Mouse (Mus musculus) lung, postnatal 4 days (tissue): ENCODE measurements at regions not wholly inside any gene's neighbourhood (a gene's known extent, or its start where the extent isn't known, plus 50 kb on each side); places are given as distances from the start of the nearest gene placed in this dataset.

Experiments used
- DNase-seq, 2 experiments: peaks; one replicate each; pipeline ENCODE4 v3.0.0; 2021

DNA sequence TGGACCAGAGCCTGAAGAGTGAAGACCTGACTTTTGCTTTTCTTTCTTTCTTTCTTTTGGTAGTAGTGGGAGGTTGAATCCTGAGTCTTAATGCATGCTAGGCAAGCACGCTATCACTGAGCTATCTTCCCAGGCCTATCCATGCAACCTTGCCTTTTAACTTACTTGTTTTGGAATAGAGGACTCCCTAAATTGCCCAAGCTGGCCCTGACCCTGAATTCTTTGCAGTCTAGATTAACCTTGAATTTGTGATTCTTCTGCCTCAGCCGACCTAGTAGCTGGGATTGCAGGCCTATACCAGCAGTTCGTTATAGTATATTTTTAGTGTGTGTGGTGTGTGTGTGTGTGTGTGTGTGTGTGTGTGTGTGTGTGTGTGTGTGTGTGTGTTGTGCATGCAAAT, 183.1 kb downstream of the Gm12728 start:
- no peak for DNase-seq

DNA sequence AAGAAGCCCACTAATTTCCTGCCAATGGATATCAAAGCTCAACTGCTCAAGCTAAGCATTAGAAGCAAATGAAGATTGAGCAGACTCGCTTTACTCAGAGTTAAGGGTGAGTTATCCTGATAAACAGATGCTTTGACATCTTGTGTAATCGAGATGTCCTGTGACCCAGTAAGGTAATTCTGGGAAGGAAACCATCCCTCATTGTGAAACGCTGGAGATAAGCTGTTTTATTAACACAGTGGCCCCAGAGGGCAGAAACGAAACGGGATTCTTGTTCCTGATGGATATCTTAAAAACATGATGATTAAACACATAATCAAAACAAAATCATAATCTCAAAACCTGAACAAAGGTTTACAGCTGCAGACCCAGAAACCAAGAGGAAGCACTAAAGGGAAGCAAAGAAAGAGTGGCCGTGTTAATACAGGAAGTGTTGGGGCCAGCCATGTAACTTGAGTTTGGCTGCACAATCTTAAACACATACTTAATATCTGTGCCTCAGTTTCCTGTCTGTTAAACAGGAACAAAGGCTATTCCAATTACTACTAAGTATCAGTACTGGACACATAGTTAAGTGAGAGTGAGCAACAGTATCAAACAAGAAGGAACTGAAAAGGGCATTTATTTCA, 184.2 kb downstream of the Gm12728 start:
- DNase-seq = no peak

DNA sequence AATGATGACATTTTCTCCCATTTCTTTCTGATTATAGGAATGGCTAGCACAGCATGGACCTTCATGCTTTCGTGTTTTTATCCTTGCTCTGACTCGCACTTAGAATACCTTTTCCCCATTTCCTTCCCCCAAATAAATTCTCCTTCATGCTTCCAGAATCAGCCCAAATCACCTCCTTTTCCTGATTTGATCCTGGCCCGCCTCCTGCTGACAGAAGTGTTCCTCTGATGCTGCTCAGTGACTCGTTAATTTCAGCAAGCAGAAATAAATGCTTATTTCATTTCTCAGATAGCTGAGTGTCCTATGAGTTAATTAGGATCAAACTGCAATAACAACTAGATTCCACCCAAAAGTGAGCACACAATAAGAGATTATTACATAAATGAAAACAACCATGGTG, 185.3 kb downstream of the Gm12728 start:
- DNase-seq = no peak

DNA sequence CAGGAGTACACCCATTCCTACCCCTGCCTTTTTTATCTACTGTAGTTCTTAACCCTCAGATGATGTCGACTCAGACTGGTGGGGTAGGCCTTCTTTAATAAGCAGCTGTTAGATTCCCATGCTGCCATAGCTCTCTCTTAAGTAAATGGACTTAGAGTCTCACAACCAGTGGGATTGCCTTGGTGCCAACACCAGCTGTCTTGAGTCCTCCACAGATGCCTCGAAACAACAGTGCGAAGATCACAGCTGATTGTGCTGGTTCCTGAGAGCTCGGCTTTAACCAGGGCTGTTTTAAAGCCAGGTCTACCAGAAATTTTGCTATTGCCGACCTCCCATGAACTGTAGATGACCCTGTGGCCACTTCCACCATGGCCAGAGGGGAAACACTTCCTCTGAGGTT, 189.4 kb downstream of the Gm12728 start:
- no peak for DNase-seq

DNA sequence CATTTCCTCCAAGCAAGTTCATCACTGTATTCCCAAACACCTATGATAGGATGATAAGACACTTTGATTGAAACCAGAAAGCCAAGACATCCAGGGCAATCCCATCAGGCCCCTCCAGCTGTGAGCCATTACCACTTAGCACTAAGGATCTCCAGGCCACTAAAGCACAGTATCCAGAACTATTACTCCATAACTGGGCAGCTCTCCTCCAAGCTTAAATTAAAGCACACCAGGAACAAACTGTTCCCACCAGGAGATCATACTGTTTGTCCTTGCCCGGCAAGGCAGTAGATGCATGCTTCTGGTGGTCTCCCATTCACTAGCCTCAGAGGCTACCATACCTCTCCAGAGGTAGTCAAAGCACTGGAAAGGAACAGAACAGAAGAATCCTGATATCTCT, 193.3 kb downstream of the Gm12728 start:
- DNase-seq = no peak

DNA sequence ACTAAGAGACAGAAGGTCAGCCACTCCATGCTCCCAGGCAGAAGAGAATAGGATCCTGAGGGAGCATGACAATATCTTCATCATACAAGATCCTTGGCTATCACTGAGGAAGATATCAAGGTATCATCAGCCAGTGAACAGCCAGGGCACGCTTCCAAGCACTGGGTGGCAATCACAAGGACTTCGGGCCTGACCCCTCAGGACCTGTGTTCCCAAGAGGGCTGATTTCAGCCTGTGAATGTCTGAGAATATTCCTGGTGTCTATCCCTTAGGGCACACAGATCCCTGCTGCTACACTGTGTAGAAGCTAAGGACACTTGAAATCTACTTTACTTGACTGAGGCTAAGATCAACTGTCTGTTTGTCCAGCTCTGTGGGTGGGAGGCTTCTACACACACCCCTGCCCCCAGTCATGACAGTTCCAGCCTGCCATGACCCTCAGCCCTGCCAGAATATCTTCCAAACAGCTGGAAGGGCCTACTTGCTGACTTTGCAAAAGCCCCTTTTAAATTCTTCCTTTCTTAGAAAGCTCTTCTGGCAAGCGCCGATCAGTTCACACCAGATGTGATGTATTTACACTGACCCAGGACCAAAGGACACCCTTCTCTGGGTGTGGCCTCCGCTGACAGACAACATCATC, 198.4 kb downstream of the Gm12728 start:
- DNase-seq = peak; percentile 21 to 76

DNA sequence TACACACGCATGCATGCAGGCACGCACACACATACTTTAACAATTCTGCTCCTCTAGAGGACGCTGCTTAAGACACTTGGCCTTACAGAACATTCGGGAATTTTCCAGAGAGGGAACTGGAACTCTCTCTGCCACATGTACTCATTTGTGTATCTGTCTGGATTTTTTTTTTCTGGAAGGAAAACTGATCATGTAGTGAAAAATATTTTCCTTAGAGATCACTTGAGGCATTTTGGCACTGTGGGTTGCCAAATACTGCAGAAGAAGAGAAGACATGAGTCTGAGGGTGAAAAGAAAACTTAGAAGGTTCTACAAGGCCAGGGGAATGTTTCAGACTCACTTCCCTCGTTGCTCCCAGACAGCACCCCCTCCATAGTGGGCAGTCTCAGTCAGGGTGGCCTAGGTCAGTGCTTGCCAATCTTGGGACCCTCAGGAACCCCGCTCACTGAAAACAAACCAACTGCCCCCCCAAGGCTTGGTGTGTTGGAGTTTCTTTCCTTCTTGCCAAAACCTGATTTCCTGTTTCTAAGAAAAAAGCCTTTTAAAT, 203.0 kb downstream of the Gm12728 start:
- DNase-seq = no peak

DNA sequence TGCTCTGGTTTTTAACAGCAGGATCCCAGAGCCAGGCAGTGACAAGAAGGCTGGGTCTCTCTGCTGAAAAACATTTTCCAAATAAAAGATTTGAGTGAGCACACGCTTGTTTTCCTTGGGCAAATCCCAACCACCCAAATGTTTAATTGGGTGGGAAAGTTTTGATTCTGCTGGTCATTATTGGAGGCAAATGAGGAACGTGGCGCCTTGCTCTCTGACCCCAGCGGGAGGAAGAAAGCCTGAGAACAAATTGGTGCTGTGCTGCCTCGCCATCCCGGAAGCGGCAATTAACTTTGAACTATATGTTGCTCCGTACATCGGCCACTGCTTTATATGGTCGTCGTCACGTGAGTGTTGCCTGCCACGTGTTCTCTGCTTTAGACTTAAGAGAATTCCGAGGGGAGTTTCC, 204.7 kb downstream of the Gm12728 start:
- DNase-seq = peak in 1 of 2 experiments; percentile 29

DNA sequence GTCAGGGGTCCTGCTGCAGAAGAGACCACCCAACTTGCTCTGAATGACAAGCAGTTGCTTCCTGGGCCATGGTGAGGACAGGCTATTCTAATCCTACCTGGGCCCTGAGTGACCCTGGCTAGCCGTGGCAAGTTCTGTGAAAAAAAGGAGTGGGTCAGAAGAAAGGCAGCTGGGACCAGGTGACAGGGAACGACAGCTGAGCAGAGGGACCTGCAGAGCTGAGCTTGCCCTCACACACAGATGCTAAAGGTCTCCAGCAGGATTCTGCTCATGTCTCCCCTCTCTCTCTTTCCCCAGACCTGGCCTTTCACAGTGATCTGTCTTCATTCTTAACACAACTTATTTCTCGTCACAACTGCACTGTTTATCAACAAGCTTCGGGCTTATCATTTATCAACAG, 206.4 kb downstream of the Gm12728 start:
- DNase-seq = no peak

DNA sequence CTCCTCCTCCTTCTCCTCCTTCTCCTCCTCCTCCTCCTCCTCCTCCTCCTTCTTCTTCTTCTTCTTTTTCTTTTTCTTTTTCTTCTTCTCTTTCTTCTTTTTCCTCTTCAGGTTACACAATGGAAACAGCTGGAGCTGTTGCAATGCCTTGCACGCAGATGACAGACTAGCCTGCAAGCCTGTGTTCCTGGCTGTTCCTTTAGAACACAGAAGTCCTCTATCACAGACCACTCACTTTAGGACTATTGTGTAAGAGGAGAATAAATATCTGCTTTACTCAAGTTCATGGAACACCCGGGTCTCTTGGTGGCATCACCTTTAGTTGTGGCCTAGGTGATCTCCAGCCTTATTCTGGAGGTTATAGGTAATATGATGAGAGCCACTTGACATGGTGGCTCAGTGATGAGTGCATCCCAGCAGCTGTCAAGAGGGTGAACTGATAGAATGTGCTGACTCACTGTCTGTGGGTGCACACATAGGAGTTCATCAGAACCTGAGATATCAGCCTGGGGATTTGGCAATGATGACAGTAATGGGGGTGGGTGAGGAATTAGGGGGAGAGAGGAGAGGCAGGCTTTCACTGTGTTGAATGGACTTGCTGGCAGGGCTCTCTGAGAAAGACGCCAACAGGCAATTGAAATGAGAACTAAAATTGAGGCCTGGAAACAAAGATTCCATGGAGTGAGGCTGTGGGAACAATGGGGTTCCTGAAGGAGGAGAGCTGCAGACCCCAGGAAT, 207.4 kb downstream of the Gm12728 start:
- peak; percentile 20 to 41 for DNase-seq

DNA sequence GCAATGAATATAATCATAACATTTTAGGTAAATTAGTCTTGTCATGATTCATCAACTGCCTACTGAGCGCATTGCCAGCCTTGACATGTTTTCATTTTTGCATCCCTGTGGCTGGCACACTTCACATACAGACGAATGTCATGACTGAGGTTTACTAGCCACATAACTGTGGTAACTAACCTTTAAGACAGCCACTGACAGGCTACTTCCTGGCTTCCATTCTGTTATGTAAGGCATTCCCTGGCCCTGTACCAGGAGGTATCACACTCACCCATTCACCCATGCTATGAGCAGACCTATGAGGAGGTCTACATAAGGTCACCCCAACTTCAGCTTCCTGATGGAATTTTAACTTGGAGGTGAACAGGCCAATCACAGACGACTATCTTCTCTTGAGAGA, 212.8 kb downstream of the Gm12728 start:
- no peak for DNase-seq

DNA sequence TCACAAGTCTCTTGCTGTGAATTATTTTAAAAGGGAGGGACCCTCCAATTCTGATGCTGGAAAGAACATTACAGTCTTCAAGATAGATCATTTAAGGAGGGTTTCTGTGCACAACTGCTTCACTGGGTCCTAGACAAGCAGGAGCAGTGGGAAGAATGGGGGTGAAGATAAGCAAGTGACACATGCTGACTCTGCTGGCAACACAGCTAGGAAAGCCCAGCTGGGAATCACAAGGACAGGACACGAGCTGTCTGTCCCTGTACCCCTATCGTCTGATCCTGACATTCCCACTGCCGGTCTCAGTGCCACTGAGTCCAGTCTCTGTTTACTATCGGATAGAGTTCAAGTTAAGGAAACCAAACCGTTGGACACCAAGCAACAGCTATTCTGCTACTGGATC, 216.3 kb downstream of the Gm12728 start:
- no peak for DNase-seq

DNA sequence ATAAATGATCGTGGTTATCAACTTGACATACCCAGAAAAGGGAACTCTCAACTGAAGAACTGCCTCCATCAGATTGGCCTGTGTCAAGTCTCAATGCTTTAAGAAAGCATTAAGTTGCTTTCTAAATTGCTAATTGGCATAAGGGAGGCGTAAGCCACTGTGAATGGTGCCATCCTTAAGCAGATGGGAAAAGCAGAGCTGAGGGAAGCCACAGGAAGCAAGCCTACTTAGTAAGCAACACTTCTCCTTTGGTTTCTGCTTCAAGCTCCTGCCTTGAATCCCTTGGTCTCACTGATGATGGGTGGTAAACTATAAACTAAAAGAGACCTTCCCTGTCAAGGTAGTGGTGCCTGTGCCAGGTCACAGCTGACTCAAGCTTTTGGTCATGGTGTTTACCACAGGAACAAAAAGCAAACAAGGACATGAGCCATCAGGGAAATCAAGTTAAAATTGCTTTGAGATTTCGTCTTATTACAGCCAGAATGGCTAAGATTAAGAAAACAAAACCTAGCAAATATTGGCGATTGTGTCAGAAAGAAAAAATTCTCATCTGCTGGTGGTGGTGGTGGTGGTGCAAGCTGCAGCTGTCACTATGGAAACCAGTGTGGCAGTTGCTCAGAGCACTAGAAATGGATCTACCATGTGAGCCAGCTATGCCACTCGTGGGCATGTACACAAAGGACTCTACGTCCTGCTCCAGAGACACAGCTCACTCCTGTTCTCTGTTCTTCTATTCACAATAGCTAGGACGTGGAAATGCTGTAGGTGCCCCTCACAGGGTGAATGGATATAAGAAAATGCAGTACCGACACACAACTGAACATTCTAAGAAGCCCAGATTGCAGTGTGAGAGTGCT, 217.9 kb downstream of the Gm12728 start:
- DNase-seq = no peak

DNA sequence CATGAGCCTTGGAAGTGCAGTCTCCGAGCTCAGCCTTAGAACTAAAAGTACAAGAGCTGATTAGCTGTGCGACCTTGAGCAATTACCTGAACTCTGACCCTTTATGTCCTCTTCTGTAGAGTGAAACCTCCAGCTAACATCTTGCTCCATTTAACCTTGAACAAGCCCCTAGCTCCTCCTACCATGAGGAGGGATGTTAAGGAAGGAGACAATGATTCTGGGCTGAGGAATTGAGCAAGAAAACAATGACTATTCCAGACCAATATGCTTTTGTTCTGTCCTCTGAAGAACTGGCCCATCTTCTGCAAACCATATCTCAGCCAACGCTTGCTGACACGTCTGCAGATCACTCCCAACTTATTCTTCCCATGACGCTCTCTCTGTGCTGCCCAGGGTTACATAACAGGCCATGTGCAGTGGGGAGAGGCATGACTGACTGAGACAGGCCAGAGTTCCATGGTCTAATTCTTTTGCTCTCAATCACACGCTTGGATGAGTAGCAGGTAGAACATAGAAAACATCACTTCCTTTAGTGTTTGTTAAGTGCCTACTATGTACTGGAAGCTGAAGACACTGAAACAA, 227.5 kb downstream of the Gm12728 start:
- DNase-seq = no peak

DNA sequence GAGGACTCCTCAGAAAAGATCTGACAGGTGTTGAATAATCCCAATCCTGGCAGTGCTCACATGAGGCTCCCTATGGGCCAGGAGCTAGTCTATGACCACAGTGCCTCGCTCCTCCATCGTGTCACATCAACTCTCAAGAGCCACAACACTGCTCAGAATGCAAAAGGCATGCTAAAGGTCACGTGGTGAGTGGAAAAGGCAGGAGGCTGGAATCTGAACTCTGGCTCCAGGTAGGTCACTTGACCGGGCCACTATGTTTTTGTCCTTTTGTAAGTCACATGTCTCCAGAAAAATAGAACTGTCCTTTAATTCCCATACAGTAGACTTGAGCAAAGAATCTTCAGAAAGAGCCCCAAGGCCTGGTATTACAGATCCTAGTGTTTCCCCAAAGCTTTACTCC, 229.3 kb downstream of the Gm12728 start:
- DNase-seq = no peak

DNA sequence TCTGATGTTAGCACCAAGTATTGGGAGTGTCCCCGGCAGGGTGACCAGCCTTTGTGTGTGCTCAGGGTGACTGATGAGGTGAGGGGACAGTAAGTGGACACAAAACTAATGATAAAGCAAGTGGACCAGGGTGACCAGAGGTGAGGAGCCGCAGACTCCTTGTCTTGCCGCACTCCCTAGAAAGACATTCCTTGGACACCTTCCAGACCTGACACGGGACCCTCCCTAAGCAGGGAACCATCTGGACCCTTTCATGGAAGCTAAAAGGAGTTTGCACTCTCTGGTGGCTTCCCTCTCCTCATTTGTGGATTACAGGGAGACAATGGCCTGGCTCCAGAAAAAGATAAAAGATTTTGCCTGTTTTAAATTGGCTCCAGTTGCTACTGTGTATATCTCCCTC, 230.7 kb downstream of the Gm12728 start:
- no peak for DNase-seq

DNA sequence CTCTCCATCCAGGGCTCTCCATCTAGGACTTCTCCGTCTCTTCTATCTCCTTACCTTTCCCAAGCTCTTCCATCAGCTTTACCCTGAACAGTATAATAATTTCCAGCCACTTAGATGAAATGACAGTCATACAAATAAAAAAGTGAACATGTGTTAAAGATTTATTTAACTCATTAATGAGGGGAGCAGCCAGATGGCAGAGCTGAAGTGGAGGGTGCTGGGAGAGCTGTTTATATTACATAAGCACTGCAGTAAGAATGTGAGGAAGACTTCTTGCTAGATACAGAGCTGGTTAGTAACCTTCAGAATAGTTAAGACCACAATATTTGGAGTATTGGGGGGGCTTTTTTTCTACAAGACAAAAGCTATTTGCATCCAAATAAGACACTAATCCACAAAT, 234.9 kb downstream of the Gm12728 start:
- no peak for DNase-seq

DNA sequence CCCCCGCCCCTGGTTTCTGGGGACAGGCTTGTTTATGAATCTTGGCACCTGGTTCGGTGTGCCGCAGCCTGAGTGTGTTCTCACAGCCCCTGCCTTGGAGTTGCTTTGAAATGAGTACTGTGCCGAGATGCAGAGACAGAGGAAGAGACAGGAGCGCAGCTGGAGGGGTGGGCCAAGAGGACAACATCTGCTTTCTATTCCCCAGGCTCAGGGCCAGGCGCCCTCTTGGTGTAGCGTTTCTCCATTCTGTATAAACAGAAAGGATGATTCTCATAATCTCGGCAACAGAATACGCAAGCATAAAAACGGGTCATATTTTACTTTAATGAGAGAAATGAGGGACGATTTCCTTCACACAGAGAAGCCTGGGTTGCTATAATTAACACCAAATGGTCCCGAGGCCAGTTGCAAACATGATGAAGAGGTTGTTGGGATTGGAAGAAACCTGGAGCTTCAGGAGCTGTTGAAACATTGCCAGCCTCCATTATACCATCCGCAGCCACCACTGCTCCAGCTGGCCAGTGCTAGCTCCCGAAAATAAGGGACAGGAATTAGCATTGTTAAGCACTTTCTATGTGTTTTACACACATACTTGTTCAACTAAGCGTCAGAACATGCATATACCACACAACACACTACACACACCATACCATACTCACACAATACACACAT, 236.4 kb downstream of the Gm12728 start:
- peak in 1 of 2 experiments; percentile 44 for DNase-seq

DNA sequence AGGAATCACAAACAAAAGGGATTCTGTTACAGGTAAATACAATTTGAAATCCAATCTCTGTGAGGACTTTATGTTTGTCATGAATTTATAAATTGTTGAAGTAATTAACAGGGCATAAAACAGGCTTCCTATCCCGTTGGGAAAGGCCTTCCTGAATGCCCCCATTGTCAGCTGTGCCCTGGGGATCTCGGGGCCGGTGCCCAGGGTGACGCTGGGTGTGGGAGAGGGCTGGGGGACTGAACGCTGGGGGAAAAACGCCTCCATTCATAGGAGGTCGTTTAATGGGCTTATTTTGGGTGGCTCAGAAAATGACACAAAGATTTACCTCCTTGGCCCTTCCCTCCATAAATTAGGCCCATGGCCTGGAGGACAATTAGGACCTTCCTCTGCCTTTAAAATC, 250.7 kb downstream of the Gm12728 start:
- DNase-seq = no peak

DNA sequence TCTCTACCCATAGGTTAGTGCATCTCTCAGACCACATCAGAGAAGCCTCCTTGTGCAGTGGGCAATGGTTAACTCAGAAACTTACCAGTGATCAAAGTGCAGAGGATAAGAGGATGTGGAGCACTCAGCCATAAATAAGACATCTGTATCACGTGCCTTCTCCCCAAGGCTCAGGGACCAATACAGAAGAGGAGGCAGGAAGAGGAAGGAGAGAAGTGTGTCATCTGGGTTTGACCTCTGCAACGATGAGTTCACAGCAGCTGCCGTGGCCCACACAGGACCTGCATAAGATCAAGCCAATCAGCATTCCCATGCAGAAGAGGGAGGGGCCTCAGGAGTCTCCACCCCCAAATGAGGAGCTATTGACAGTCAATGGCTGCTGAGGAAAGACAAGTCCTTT, 252.8 kb downstream of the Gm12728 start:
- no peak for DNase-seq

DNA sequence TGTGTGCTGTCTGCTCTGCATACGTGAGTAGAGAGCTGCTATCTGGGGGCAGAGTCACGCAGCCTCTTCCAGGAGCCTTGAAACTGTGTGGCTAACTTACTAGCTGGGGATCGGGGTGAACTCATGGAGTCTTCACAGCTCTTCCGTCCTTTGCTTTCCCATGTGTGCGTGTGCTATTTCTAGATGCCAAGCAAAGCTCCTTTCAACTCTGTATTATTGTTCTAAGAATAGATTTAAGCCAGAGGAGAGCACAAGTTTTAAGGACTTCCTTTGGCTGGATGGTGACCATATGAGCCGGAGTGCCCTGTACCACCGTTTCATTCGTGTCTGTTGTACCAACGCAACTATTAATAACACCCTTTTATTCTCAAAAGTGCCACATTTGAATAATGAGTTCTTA, 254.0 kb downstream of the Gm12728 start:
- no peak for DNase-seq

DNA sequence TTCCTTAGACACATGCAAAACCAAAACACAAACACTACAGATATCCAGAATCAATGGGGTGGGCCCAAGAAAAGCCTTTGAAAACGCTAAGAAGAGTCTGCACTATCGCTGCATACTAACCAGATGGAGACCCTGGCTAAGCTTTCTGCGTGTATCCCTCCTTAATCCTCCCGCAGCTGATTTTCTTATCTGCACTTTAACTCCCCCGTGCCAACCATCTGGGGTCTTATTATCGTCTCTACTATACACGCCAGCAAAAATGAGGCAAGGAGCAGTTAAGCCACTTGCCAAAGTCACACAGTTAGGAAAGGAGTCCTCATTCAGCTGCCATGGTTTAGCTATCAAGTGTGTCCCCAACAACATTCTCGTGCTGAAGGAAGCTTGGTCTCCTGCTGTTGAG, 258.4 kb downstream of the Gm12728 start:
- DNase-seq = no peak
